Mouse (Mus musculus) gastrocnemius, postnatal 36 days (tissue): ENCODE results near the gene Lif. TPM values are rescaled to one million over a fixed set of nuclear protein-coding genes. Genes with fewer than 3 reads are reported as not detected.

Experiments
- DNase-seq, 2 experiments: peaks; one replicate each; pipeline ENCODE4 v3.0.0; 2022
- intact Hi-C: fragments of 180-260 bp; cut with DNase I; formaldehyde crosslinking; loops from one replicate; pipeline ENCODE4 v1.15.1; 2025
- total RNA-seq, 2 experiments: library from RNA; stranded (reverse); gene quantifications; 2 replicates each; pipeline ENCODE4 v1.2.3; 2021

Lif gene
- total RNA-seq, 2 experiments from 2014 or later = 0.13 to 0.52 TPM

GRCm38 (mm10) chr11:4292888-4293247 lies 35.5 kb downstream of the Lif start:
- no peak for DNase-seq
- intact Hi-C loops = no loop called here

- no peak for DNase-seq
- intact Hi-C loops = no loop called here
These were observed 36.1 kb downstream of the Lif start for GRCm38 (mm10) chr11:4293481-4293880.

- intact Hi-C loops = no loop called here
- no peak for DNase-seq
These were observed 36.7 kb downstream of the Lif start for GRCm38 (mm10) chr11:4294047-4294446.

- no peak for DNase-seq
- intact Hi-C loops = no loop called here
These were observed 37.4 kb downstream of the Lif start for GRCm38 (mm10) chr11:4294495-4295351.

- no peak for DNase-seq
- intact Hi-C loops = no loop called here
These were observed 39.4 kb downstream of the Lif start for GRCm38 (mm10) chr11:4296610-4297275.

- no peak for DNase-seq
- intact Hi-C loops = no loop called here
These were observed 40.4 kb downstream of the Lif start for GRCm38 (mm10) chr11:4297753-4298152.

- no peak for DNase-seq
- intact Hi-C loops = no loop called here
These were observed 41.3 kb downstream of the Lif start for GRCm38 (mm10) chr11:4298615-4299014.

GRCm38 (mm10) chr11:4299191-4299590 lies 41.8 kb downstream of the Lif start:
- DNase-seq = no peak
- intact Hi-C loops = no loop called here

GRCm38 (mm10) chr11:4299735-4300474 lies 42.5 kb downstream of the Lif start:
- intact Hi-C loops = no loop called here
- DNase-seq = peak; percentile 52 to 65

- no peak for DNase-seq
These were observed 43.3 kb downstream of the Lif start for GRCm38 (mm10) chr11:4300683-4301082.

GRCm38 (mm10) chr11:4302363-4302913 lies 45.1 kb downstream of the Lif start:
- intact Hi-C loops = no loop called here
- DNase-seq = peak in 1 of 2 experiments; percentile 42

More at GRCm38 (mm10) chr11:4300683-4301082, 43.3 kb downstream of the Lif start:
- intact Hi-C loops = no loop called here

GRCm38 (mm10) chr11:4303033-4303432 lies 45.7 kb downstream of the Lif start:
- no peak for DNase-seq
- intact Hi-C loops = no loop called here

GRCm38 (mm10) chr11:4304203-4304602 lies 46.8 kb downstream of the Lif start:
- intact Hi-C loops = no loop called here
- no peak for DNase-seq

- DNase-seq = no peak
- intact Hi-C loops = no loop called here
These were observed 47.7 kb downstream of the Lif start for GRCm38 (mm10) chr11:4305090-4305489.

GRCm38 (mm10) chr11:4306086-4306485 lies 48.7 kb downstream of the Lif start:
- no peak for DNase-seq
- intact Hi-C loops = no loop called here

GRCm38 (mm10) chr11:4308060-4308513 lies 50.7 kb downstream of the Lif start:
- intact Hi-C loops = no loop called here
- no peak for DNase-seq

GRCm38 (mm10) chr11:4308514-4309450 lies 51.4 kb downstream of the Lif start:
- no peak for DNase-seq
- intact Hi-C loops = no loop called here

- DNase-seq = no peak
- intact Hi-C loops = no loop called here
These were observed 52.3 kb downstream of the Lif start for GRCm38 (mm10) chr11:4309613-4310012.

- DNase-seq = no peak
- intact Hi-C loops = no loop called here
These were observed 53.0 kb downstream of the Lif start for GRCm38 (mm10) chr11:4310324-4310723.

- DNase-seq = no peak
- intact Hi-C loops = no loop called here
These were observed 54.8 kb downstream of the Lif start for GRCm38 (mm10) chr11:4312180-4312579.
